Mouse (Mus musculus): ENCODE data around the gene Arid3b.

The Arid3b gene

DNA sequence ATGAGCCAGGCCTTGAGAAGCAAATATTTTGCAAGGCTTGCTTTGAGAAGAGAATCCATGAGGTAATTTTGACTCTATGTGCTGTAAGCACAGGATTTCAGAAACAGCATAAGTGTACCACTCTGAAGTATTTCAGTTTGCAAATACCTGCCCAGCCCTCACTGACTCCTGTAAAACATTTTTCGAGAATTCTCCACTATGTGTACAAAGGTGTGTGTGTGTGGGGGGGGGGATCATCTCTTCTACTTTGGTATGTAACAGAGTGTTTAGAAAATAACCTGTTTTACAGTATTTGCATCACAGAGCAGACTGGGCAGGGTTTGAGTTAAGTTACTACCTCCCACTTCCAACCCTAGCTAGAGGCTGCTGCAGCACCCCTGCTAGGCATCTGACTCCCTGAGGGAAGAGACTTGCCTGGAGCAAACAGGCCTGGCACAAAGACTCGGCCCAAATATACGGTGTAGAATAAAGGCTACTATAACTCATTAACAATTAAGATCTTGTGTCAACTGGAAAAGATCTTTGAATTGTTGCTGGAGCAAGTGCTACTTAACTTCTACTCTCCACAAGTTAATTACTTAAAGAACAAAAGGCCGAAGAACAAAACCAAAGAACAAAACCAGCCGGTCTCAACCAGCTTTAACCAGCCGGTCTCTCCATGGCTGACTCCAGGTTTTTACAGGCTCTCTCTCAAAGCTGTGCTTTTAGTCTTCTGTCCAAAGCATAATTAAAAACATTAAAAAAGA, 6.6 kb downstream of the Arid3b start:
- no peak for DNase-seq

- DNase-seq, result no peak
Measured at GRCm38 (mm10) chr9:57823397-57823796, 13.2 kb downstream of the Arid3b start.

DNA sequence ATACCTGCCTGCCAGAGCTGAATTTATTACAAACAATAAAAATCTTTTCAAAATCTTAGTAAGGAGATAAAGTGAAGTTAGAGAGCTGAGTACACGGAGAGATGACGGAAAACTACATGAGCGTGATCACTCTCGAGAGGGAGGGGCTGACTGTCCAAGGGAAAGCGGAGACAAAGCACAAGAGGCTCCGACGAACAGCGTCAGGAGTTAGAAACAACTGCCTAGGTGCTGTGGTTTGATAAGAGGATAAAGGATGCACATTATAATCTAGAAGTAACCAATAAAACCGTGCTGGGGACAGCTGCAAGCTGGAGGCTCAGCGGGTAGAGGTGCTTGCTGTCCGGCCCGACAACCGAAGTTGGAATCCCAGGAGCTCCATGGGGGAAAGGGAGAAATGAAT, 13.8 kb downstream of the Arid3b start:
- DNase-seq, result no peak

DNA sequence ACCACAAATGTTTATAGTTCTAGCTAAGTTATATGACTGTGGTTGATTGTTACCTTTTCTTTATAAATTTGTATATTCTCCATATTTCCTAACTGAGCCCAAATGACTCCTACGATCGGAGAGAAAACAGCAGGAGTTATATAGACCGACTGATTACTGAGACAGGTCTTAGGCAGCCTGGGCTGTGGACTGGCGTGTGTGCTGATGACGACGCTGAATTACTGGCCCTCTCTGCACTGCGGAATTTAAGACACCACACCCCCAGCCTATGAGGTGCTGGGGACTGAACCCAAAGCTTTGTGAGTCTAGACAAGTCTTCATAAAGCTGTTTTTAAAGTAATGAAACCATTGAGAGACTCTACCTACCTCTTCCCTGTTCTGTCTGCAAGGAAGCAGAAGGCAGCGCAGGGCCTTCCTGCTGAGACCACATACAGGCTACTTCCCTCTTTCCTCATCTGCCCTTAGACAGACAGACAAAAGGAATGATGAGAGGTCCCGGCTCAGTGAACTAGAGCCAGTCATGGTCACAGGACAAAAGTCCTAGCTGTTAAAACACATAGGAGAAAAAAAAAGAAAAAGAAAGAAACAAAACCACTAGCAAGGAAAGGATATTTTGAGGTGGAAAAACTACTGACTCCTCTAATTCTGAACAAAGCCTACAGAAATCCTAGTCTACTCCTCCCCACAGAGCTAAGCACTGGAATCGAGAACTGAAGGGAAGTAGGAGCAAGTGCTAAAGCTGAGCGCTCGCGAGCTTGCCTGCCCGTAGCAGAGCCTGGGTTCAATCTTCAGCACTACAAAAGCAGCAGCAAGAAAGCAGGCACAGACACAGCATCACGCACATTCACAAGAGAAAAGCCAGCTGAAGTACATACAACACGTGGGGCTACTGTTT, 16.2 kb downstream of the Arid3b start:
- DNase-seq, result no peak

- no peak for DNase-seq
Measured at GRCm38 (mm10) chr9:57817220-57817667, 19.3 kb downstream of the Arid3b start.

DNA sequence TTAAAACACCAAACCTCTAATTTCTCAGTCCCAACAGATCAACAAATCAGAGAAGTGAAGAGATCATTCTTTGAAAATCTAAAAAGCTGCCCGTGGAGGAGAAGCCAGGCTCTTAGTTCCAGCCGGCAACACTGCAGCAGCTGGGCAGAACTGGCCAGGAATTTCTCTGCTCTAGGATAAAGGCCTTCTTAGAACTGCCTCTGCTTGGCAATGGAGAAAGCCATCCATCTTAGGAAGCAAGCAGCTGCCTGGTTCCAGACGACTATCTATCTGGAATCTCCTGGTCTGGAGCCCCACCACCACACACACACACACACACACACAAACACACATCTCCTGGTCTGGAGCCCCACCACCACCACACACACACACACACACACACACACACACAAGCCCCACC, 21.7 kb downstream of the Arid3b start:
- DNase-seq, result no peak

DNA sequence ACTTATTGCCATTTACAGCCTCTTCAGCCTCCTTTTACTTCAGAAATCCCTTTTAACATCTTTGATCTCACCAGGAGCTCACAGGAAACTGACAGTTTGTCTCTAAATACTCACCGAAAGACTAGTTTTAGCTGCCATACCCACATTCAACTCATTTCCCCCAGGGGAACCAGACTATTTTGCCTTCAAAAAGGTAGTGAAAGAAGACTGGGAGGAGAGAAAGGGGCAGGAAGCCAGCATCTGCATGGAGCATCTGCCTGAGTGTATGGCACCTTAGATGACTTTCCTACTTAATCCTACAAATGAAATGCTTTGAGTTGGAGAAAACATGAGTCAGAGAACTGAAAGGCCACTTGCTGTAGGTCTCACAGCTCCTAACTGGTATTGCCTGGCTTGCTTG, 22.6 kb downstream of the Arid3b start:
- DNase-seq, result no peak

DNA sequence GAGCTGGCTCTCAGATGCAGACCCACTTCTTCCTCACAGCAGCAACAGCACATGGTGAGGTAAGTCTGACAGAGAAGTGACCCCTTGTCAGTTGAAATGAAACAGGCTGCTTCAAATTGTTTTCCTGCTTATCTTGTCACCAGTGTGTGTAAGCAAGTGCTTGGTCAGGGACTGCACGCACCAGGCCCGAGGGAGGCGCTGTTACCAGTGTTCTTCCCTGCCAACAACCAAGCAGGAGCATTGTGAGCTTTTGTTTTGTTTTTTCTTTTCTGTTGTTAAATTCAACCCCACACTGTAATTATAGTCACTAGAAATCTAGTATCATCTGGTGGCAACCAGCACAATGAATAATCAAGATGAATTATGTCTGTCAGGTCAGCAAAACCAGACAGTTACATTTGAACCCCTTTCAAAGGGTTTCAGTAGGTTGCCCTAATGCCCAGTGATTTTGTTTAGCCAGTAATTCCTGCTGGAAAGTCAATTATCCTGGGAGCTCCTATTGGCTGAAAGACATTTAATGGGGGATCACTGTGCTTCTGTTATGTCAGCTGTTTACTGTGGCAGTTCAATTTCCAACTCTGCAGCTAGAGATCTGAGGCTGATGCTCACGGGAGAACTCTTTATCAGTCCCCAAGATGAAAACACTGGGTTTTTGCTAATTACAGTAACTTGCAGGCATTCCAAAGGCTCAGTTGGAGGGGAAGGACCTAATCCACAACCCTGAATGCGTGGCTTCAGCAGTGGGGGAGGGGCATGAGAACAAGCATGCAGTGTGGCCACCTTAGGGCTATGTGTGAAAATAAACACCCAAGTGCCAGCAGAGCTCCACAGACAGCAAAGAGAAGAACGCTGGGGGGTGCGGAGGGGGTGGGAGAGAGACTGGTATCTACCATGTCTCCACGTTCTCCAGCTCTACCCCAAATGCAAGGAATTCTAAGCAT, 24.5 kb downstream of the Arid3b start:
- DNase-seq, result no peak

GRCm38 (mm10) chr9:57810691-57811090, 25.9 kb downstream of the Arid3b start:
- no peak for DNase-seq

GRCm38 (mm10) chr9:57808771-57809310, 27.8 kb downstream of the Arid3b start:
- DNase-seq, result no peak

DNA sequence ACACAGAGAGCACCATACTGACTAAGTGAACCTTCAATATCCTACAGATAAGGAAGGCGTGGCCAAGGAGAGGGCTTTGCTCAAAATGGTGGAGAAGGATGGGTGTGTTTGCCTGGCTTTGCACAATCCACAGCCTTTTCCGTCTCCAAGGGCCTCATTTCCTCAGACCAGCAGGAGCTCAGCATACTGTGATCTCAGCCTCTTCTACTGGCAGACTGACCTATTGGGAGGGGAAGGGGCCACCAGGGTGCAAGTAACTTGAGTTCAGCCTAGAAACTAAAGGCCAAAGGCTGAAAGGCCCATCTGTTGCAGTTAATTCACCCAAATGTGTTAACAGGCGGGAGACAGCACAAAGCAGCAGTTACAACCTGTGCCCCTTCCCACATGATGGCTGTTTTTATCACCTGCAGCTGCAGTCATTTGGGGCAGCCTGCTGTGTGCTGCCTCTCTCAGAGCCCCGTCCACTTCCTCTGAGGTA, 29.4 kb downstream of the Arid3b start:
- no peak for DNase-seq

GRCm38 (mm10) chr9:57806066-57806481, 30.5 kb downstream of the Arid3b start:
- no peak for DNase-seq

DNA sequence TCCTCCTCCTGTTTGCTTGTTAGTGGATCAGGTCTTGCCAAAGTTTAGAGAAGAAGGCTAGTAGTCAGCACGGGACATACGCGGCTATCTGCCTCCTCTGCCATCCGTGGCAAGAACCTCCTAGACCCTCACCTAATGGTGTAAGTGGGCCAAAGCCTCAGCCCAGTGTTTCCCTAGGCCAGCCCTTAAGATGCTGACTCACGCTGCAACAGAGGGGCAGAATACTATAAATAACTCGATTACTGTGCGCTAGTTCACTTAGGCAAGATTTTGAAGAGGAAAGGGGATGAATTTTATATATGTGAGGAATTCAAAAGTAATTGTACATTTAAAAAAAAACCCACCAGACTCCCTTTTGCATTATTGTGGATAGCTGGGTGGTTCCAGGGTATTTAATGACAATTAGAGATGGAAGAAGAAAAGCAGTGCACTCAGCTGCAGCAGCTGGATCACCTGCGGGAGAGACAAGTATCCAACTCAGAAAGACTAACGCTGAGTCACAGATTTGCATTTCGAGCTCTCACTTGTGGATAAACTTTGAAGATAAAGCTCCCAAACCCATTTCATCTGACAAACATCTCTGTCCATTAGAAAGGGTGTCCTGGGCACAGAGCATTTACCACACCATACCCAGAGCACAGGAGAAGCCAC, 31.4 kb downstream of the Arid3b start:
- no peak for DNase-seq

DNA sequence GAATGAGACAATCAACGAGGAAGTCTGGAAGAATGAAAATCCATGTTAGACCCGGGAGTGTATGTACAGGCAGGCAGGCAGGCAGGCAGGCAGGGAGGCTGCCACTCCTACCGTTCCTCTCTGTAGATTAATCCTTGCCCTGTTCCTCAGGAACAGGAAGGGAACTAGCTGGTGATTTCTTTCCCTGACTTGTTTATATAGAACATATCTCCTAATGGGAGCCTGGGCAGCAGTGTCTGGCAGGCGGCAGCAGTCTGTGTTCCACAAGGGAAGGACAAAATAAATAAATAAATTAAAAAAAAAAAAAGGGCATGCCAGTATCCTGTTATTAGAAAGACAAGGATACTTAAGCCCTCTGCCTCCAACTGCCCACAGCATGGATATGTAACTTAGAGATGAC, 32.8 kb downstream of the Arid3b start:
- no peak for DNase-seq

GRCm38 (mm10) chr9:57803047-57803446, 33.5 kb downstream of the Arid3b start:
- no peak for DNase-seq

DNA sequence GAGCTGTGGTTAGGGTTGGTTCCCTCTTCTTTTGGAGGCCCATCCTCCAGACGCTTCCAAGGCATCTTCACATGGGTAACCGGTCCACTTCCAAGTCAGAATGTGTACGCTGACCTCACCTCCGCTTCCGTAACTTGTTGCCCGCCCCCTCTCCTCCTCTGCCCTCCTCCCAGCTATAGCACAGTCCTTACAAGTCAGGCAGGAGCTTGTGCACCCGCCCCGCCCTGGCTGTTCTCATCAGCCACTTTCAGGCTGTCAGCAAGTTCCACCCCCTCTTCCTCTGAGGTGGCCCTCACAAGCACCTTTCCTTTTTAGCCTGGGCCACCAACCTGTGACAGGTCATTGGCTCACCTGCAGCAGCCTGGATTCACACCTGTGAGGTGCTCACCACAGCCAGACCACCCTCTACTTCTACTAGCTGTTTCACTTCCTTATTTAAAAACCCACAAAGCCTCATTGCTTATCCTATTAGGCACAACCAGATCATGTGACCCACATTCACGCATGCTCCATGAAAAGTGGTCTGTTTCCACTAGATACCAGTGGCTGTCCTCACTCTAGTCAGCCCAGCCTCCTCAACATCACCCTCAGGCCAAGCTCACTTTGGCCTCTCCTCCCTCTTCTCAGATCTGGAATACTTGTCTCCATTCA, 36.1 kb downstream of the Arid3b start:
- DNase-seq, result no peak

GRCm38 (mm10) chr9:57798725-57799253, 37.8 kb downstream of the Arid3b start:
- DNase-seq, result no peak

DNA sequence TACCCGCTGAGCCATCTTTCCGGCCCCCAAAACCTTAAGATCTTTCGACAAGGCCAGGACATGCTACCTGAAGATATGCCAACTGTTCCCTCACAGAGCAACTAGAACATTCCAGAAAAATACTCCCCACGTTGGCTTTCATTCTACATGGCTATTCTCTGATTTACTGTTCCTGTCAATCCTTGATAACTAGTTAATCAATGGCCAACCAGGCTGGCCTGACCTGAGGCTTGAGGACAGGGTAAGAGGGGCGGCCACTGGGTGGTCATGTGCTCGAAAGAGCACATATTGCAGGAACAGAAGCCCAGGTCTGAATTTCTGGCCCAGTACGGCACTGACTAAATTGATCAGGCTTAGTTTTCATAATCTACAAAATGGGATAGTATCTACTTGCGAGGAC, 39.1 kb downstream of the Arid3b start:
- no peak for DNase-seq

DNA sequence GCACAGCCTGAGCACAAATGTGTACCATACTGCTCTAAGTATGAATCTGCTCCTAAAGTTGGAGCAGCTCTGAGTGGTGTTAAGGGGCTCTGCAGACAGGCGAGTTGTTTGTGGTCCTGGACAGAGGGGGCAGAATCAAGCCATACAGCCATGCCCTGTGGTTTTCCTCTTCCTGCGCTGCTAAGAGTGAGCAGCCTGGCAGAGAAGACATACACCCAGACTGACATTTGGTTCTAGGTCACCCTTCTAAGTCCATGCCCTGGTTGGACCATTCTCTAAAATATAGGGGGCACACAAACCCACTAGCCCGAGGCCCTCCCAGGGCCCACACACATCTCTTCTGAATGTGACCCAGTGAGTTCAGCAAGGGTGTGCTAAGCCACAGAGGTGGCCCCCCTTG, 46.9 kb downstream of the Arid3b start:
- DNase-seq, result no peak

GRCm38 (mm10) chr9:57782656-57783055, 53.9 kb downstream of the Arid3b start:
- DNase-seq, result no peak

GRCm38 (mm10) chr9:57775736-57776135, 60.9 kb downstream of the Arid3b start:
- DNase-seq, result no peak

Data from cerebellum, postnatal 36 days (tissue).